Mouse (Mus musculus) embryonic fibroblast, embryonic 13.5 days (primary cell): Measurements from ENCODE around the gene Eprs.

Source experiments
- CTCF ChIP-seq: IDR thresholded peaks from 2 replicates; pipeline ENCODE4 v1.5.1; 2011; ENCODE audit warnings: mild to moderate bottlenecking, control low read depth, low read length, moderate library complexity, borderline replicate concordance; ENCODE audit not compliant: insufficient read depth
- POLR2A ChIP-seq: IDR thresholded peaks from 2 replicates; pipeline ENCODE4 v1.6.1; 2011; ENCODE audit warnings: low read depth, mild to moderate bottlenecking, control low read depth, low read length, moderate library complexity

DNA sequence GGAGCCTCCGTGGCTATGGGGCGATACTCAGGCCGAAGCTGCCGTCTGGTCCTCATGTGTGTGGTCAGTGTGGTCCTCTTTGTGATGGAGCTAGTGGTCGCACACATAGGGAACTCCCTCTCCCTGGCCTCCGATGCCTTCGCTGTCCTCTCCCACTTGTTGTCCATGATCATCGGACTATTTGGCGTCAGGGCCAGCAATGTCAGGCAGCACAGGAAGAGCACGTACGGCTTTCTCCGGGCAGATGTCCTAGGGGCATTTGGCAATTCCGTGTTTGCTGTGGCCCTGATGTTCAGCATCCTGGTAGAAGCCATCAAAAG, 69.1 kb downstream of the Eprs start:
- no peak for TF ChIP-seq POLR2A
- TF ChIP-seq CTCF: no peak
